Mouse (Mus musculus) limb, embryonic 10.5 days (tissue): ENCODE measurements around the gene Hist1h4f. TPM values are rescaled to one million over a fixed set of nuclear protein-coding genes. Genes with fewer than 3 reads are reported as not detected.
A peak's percentile ranks its signal among the peaks of the same experiment; 100 is the strongest.
"Not testable (repeated sequence)": the region's sequence is repeated elsewhere in the genome, so short reads cannot be mapped to it uniquely, and the experiment has no call there.

ENCODE experiments used
- DNase-seq: peaks from one replicate; pipeline ENCODE4 v3.0.0-alpha.2; 2017; ENCODE audit warnings: low spot score
- H3K27ac ChIP-seq: fragments of 300-500 bp; sonication (generic); 2 replicates; pipeline ENCODE4 v1.5.1; 2016; ENCODE audit warnings: mild to moderate bottlenecking
- H3K27me3 ChIP-seq: fragments of 300-500 bp; sonication (generic); 2 replicates; pipeline ENCODE4 v1.6.1; 2016; ENCODE audit warnings: low read depth, mild to moderate bottlenecking; ENCODE audit not compliant: poor library complexity, severe bottlenecking
- H3K36me3 ChIP-seq: fragments of 300-500 bp; sonication (generic); 2 replicates; pipeline ENCODE4 v1.6.1; 2016; ENCODE audit warnings: mild to moderate bottlenecking, moderate library complexity
- H3K4me1 ChIP-seq: fragments of 300-500 bp; sonication (generic); 2 replicates; pipeline ENCODE4 v1.6.1; 2016
- H3K4me3 ChIP-seq: fragments of 300-500 bp; sonication (generic); 2 replicates; pipeline ENCODE4 v1.5.1; 2016; ENCODE audit warnings: mild to moderate bottlenecking, moderate library complexity
- H3K9me3 ChIP-seq: fragments of 300-500 bp; sonication (generic); replicated peaks from 2 replicates; pipeline ENCODE4 v1.6.1; 2016; ENCODE audit warnings: mild to moderate bottlenecking
- WGBS: fragments of 180-500 bp; shearing (Covaris S2); methylation state at CpG from one replicate; pipeline ENCODE4 v1.1.7; 2016; 5-methylcytosine and 5-hydroxymethylcytosine counted together
- polyA plus RNA-seq: library from polyadenylated mRNA; unstranded; fragments of >200 nt; fragmentation: Nextera tagmentation; extraction: Ambion mirVana; gene quantifications from 2 replicates; pipeline ENCODE4 v1.2.1, GENCODE M21; 2016

The Hist1h4f gene
- polyA plus RNA-seq, 1 experiment from 2014 or later = 1.3 TPM

DNA sequence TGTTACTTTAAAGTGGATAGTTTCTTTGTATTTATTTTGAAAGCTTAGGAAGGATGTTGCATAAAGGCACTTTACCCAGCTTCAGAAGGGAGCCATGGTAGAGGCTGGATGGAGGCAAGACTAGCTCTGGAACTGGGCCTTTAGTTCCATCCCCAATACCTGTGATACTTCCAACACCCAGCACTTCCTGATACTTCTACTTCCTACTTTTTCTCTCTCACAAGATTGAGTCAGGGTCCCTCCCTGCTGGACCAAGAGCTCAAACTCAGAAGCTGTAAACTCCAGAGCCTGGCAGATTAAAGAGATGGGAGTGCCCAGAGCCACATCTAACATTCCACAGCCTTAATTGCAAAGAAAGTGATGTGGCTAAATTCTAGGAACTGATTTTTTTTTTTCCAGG, 32.9 kb upstream of the Hist1h4f start:
- H3K36me3 ChIP-seq = no peaks in the 10 kb centered on the region
- H3K27me3 ChIP-seq = no peaks in the 10 kb centered on the region
- no peaks in the 10 kb centered on the region for H3K9me3 ChIP-seq
- DNase-seq = no peak
- peak overlapping the region; percentile 95 for H3K27ac ChIP-seq
- peak overlapping the region; percentile 54 for H3K4me3 ChIP-seq
- peaks cover 39% of the 10 kb centered on the region for H3K4me1 ChIP-seq

DNA sequence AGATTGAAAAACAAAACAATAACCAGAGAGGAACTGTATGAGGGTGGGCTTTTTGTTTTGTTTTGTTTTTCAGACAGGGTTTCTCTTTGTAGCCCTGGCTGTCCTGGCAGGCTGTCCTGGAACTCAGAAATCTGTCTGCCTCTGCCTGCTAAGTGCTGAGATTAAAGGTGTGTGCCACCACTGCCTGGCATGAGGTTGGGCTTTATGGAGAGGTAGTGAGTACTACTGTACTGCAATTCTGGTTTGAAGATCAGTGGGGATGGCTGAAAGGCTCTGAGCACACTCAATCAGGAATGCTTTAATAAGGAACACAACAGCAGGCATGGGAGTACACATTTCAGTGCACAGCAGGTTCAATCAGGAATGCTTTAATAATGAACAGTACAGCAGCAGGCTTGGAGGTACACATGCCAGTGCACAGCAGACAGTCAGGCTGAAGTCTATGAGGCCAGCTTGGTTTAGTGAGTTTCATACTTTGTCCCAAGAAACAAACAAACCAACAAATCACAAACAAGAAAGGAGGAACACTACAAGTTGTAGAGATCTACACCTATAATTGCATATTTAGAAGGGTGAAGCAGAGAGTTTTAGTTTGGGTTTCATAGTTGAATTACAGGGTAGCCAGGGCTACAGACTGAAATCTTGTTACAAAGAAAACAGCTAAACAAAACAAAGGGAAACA, 32.1 kb upstream of the Hist1h4f start:
- peaks cover 39% of the 10 kb centered on the region for H3K4me1 ChIP-seq
- peak overlapping the region; percentile 95 for H3K27ac ChIP-seq
- peak overlapping the region; percentile 26; the same call in 1 of the 2 replicates for H3K4me3 ChIP-seq
- H3K36me3 ChIP-seq = no peaks in the 10 kb centered on the region
- H3K27me3 ChIP-seq = no peaks in the 10 kb centered on the region
- DNase-seq = no peak
- no peaks in the 10 kb centered on the region for H3K9me3 ChIP-seq

DNA sequence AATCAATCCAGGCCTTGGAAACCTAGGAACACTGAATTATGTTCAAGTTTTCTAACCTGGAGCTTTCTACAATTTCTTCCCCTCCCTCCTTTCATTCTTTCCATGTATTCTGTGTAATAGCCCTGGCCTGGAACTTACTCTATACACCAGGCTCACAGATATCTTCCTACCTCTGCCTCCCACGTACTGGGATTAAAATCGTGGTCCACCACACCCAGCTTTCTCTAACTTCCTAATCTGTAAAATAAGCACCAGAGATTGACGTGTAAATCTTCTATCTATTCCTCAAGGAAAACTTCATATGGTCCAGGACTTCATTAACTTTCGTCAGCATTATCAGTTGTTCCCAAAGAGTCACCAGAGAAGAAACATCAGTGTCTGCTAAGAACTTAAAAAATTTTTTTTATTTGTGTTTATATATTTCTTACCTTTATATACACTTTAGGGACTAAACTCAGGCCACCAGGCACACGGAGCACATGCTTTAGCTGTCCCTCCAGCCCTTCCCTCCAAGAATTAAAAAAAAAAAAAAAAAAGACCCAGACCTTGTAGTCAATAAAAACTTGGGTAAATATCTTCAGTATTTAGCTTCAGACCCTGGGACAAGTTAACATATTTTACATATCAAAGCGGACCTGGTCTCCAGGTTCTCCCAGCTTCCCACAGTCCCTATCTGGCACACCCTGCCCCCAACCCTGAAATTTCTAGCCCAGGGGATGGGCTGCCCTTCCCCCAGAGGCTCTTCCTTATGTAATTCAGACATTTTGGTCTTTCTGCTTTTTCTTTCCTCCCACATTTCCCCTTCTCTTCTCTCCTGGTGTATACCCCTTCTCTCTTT, 31.0 kb upstream of the Hist1h4f start:
- WGBS = 5% methylated on average over 6 of the region's 6 CpGs
- Histone ChIP-seq H3K4me3 (peak overlapping the region; percentile 61), H3K27me3 (no peaks in the 10 kb centered on the region), H3K27ac (peak overlapping the region; percentile 95), H3K4me1 (peaks cover 39% of the 10 kb centered on the region), H3K9me3 (no peaks in the 10 kb centered on the region), H3K36me3 (no peaks in the 10 kb centered on the region)
- DNase-seq = no peak

DNA sequence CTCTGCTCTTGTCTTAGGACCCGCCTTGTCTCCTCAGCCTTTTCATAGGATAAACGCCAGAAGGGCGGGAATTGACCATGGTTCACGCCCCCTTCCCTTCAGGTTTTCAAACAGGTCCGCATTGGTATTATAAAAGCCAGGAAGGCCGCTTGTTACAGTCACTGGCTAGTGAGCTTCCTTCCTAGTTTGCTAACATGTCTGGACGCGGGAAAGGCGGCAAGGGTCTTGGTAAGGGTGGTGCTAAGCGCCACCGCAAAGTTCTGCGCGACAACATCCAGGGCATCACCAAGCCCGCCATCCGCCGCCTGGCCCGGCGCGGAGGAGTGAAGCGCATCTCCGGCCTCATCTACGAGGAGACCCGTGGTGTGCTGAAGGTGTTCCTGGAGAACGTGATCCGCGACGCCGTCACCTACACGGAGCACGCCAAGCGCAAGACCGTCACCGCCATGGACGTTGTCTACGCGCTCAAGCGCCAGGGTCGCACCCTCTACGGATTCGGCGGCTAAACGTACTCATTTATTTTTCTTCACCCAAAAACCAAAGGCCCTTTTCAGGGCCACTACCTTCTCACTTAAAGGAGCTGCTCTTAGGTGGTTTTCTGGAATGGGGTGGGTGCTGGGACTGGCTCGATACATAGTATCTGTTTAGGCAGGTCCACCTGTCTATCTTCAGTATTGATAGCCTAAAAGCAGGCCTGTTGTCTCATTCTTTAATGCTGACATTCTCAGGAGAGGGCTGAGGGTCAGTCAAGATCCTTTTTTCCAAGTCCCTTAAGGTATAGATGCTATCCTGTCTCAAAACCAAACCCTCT, 30.2 kb upstream of the Hist1h4f start, which contains the start of gene Hist1h4d:
Gene Hist1h4d, plus strand, starts transcription at position 191 of the 811 bp plus-strand sequence.
- Histone ChIP-seq H3K27ac (peak within 1 kb of the TSS; percentile 95), H3K27me3 (no peaks in the 10 kb centered on the region), H3K36me3 (no peaks in the 10 kb centered on the region), H3K4me3 (peak within 1 kb of the TSS; percentile 61), H3K4me1 (peaks cover 41% of the 10 kb centered on the region), H3K9me3 (no peaks in the 10 kb centered on the region)
- peak; percentile 95 for DNase-seq
- WGBS = 0% methylated on average over 43 of the region's 43 CpGs

DNA sequence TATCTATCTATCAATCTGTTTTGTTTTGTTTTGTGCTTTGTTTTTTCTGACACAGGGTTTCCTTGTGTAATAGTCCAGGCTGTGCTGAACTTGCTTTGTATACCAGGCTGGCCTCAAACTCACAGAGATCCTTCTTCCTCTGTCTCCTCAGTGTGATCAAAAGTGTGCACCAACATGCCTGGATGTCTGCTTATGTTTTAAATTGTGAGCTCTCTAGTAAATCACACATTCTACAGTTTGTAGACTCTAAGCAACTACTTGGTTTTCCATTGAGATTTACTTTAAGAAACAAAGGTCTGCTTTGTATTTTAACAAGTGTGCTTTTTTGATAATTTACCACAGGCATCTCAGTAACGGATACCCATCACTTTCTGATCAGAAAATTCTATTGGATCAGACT, 26.4 kb upstream of the Hist1h4f start:
- Histone ChIP-seq H3K4me3 (no peak overlapping the region), H3K9me3 (no peaks in the 10 kb centered on the region), H3K27ac (peak overlapping the region; percentile 91), H3K36me3 (no peaks in the 10 kb centered on the region), H3K27me3 (no peaks in the 10 kb centered on the region), H3K4me1 (peaks cover 30% of the 10 kb centered on the region)
- WGBS = 88% methylated on average over 1 of the region's 1 CpGs
- no peak for DNase-seq

DNA sequence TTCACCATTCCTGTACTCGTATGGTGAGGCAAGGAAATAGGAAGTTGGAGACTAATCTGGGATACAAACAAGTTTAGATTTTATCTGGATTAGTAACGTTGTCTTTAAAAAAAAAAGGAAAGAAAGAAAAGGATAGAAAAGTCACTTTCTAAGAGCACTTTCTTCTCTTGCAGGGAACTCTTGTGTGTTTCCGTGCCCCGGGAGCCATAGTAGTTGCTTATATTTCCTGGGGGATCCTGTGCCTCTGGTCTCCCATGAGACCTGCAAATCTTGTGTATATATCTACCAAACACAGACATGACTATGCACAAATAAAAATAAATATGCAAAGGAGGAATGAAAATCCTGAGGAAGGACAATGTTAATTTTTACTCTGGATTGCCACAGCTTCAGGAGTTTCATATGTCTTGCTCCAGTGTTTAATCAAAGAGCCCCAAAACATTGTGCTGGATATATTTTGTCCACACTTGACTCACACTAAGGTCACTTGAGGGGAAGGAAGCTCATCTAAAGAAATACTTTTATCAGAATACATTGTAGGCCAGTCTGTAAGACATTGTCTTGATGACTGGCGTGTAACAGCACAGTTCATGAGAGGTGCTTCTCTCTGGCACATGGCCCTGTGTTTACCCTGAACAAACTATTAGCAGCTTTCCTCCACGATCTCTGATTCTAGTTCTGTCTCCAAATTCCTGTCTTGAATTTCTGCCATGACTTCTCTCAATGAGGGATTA, 25.6 kb upstream of the Hist1h4f start:
- no peak for DNase-seq
- Histone ChIP-seq H3K27ac (peak overlapping the region; percentile 91), H3K4me1 (peaks cover 31% of the 10 kb centered on the region), H3K36me3 (no peaks in the 10 kb centered on the region), H3K27me3 (no peaks in the 10 kb centered on the region), H3K9me3 (no peaks in the 10 kb centered on the region), H3K4me3 (peak overlapping the region; percentile 56)
- WGBS = 57% methylated on average over 6 of the region's 6 CpGs

DNA sequence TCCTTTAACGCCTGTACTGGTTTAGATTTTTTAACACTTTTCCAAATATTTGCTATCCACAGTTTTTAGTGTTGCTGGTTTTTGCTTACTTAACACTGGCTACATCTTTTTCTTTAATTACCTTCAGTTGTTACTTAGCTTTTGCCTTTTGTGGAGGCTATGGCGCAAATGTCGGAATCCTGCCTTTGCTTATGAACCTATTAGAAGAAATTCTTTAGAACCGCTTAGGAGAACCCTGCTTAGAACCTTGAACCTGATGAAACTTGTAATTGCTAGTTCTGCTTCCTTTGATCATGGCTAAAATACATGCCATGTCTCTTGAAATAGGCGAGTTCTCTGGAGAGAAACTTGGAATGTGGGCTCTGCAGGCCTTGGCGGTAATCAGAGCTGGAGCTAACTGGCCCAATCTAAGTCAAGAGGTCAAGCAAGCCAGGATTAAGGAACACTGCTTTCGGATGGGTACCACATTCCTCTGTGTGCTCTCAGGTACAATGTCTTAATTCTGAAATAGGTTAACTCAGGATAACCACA, 25.0 kb upstream of the Hist1h4f start:
- peak; percentile 61 for DNase-seq
- Histone ChIP-seq H3K4me1 (peaks cover 31% of the 10 kb centered on the region), H3K36me3 (no peaks in the 10 kb centered on the region), H3K27ac (peak overlapping the region; percentile 91), H3K27me3 (no peaks in the 10 kb centered on the region), H3K9me3 (no peaks in the 10 kb centered on the region), H3K4me3 (peak overlapping the region; percentile 56)
- 5% methylated on average over 7 of the region's 7 CpGs for WGBS

DNA sequence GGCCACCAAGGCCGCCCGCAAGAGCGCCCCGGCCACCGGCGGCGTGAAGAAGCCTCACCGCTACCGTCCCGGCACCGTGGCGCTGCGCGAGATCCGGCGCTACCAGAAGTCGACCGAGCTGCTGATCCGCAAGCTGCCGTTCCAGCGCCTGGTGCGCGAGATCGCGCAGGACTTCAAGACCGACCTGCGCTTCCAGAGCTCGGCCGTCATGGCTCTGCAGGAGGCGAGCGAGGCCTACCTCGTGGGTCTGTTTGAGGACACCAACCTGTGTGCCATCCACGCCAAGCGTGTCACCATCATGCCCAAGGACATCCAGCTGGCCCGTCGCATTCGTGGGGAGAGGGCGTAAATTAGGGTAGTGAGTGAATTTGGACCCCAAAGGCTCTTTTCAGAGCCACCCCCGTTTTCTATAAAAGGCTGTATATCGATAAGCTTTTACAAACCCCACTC, 24.4 kb upstream of the Hist1h4f start:
- H3K9me3 ChIP-seq, DNase-seq, H3K36me3 ChIP-seq, H3K27me3 ChIP-seq: not testable (repeated sequence)
- peak overlapping the region; percentile 56 for H3K4me3 ChIP-seq
- WGBS = 2% methylated on average over 8 of the region's 40 CpGs
- H3K4me1 ChIP-seq = peaks cover 28% of the 10 kb centered on the region
- peak overlapping the region; percentile 91 for H3K27ac ChIP-seq

DNA sequence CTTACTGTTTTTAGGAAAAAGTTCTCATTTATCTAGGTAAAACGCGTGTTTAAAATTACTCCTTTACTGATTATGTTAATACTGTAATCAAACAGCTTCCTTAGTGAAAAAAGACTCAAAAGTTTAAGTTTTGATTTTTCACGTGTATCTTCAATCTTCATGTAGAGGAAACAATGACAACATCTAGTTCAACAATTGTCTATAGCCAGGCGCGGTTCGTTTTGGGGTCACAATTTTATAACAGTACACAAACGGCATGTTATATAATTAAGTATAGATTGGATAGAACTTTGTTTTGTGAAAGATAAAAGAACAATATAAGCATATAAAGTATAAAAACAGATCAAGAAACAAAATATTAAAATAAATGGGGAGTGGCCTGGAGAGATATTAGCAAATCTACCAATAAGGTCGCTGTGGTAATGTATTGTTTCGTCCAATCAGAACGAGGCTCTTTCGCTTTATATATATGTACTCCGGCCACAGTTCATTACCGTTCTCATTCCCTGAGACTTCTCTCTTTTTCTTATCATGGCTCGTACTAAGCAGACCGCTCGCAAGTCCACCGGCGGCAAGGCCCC, 23.9 kb upstream of the Hist1h4f start, which contains the start of gene Hist1h3d:
Gene Hist1h3d, plus strand, starts transcription at position 493 of the 581 bp plus-strand sequence.
- H3K36me3 ChIP-seq = no peaks in the 10 kb centered on the region
- no peaks in the 10 kb centered on the region for H3K9me3 ChIP-seq
- WGBS = under 1% methylated on average over 18 of the region's 18 CpGs
- H3K4me1 ChIP-seq = peaks cover 23% of the 10 kb centered on the region
- H3K27me3 ChIP-seq = no peaks in the 10 kb centered on the region
- peak within 1 kb of the TSS; percentile 91 for H3K27ac ChIP-seq
- no peak for DNase-seq
- H3K4me3 ChIP-seq = peak within 1 kb of the TSS; percentile 56

DNA sequence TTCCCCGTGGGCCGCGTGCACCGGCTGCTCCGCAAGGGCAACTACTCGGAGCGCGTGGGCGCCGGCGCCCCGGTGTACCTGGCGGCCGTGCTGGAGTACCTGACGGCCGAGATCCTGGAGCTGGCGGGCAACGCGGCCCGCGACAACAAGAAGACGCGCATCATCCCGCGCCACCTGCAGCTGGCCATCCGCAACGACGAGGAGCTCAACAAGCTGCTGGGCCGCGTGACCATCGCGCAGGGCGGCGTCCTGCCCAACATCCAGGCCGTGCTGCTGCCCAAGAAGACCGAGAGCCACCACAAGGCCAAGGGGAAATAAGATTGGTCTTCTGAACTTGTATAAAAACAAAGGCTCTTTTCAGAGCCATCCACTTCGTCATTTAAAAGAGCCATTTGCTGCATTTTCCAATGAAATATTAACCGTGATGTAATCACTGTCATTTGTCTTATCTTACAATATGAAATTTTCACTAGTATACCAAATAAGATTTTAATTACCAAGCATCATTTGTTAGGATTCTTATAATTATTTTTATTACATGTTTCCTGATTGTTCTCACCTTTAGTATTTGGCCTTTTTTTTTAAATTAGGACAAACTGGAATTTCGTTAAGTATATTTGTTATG, 23.2 kb upstream of the Hist1h4f start:
- H3K27me3 ChIP-seq, DNase-seq, H3K36me3 ChIP-seq, H3K9me3 ChIP-seq: not testable (repeated sequence)
- peaks cover 26% of the 10 kb centered on the region for H3K4me1 ChIP-seq
- H3K27ac ChIP-seq = peak overlapping the region; percentile 91
- WGBS = under 1% methylated on average over 10 of the region's 39 CpGs
- H3K4me3 ChIP-seq = peak overlapping the region; percentile 56

DNA sequence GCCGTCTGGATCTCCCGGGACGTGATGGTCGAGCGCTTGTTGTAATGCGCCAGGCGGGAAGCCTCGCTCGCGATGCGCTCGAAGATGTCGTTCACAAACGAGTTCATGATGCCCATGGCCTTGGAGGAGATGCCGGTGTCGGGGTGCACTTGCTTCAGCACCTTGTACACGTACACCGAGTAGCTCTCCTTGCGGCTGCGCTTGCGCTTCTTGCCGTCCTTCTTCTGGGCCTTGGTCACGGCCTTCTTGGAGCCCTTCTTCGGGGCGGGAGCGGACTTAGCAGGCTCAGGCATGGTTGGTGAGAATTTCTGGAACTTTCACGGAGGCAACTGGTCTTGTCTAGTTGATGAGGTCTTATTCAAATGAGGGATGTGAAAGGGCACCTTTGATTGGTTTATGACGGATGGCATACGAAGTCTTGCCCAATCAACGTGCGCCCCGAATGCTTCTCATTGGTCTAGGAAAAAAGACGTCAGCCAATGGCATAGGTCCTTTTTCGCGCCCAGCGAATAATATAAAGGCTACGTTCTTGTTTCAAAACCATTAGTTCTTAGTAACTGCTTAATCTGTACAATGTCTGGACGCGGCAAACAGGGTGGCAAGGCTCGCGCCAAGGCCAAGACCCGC, 22.6 kb upstream of the Hist1h4f start, which contains the start of the genes Hist1h2bf and Hist1h2ad:
Gene Hist1h2bf, minus strand, starts transcription at position 299 of the 627 bp plus-strand sequence.
Gene Hist1h2ad, plus strand, starts transcription at position 484 of the 627 bp plus-strand sequence.
- 1% methylated on average over 42 of the region's 42 CpGs for WGBS
- not testable (repeated sequence) for H3K36me3 ChIP-seq, H3K27me3 ChIP-seq, H3K9me3 ChIP-seq
- Histone ChIP-seq H3K27ac (peak within 1 kb of the TSS; percentile 91), H3K4me3 (peak within 1 kb of the TSS; percentile 56), H3K4me1 (peaks cover 26% of the 10 kb centered on the region)
- DNase-seq = peak; percentile 84
